Mouse (Mus musculus): ENCODE measurements around the gene Gm10188. TPM values are rescaled to one million over a fixed set of nuclear protein-coding genes. Genes with fewer than 3 reads are reported as not detected.

Gm10188 gene
- total and polyA plus RNA-seq, 3 experiments, result not detected

DNA sequence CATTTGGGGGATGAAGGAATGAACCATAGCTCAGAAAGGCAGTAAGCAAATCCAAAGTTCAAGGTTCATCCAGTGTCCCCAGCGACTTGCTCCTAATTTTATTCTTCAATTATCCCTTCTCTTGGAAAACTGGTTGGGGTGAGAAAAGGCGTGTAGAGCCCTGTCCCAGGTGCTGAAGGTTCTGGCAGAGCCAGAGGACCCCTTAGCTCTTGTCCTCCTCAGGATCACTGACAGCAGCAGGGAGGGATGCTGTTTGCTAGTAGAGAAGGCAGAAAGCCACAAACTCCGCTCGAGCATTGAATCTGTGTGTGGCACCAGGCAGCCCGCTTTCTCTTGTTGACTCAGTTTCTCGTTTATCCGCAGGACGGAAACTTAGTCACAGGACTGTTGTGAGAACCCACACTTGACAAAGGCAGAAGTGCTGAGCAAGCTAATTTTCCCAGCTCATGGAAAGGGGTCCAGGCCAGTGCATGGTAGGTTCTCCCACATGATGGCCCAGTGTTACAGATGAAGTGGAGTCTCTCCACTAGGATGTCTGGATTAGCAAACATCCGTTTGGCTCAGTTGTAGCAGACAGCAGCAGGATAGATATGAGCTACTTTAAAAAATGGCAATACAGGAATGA, 41.0 kb downstream of the Gm10188 start:
- peaks cover 1 to 22% of the 10 kb centered on the region in 2 experiments; a peak in 2 of 4 replicates for H3K4me1 ChIP-seq (ENCODE audit: control insufficient read depth in 1 of 2, insufficient read depth in 2 of 2)
- TF ChIP-seq USF2 (conservative IDR thresholded peaks at IDR 0.05; ENCODE audit: low read depth, low read length) (no peak), MAFK (IDR thresholded peaks at IDR 0.05; ENCODE audit: insufficient replicate concordance, low read length) (peak; percentile 71)
- in situ Hi-C loops (cut with MboI; ENCODE audit: low pct_ligation_motif_present, low pct_unique_long_range_greater_than_20kb, low sequenced_read_pairs) (no loop called here), dilution Hi-C loops (cut with MboI; ENCODE audit: extremely low pct_ligation_motif_present, extremely low pct_unique_long_range_greater_than_20kb, low sequenced_read_pairs) (no loop called here)
- no peaks in the 10 kb centered on the region for H3K36me3 ChIP-seq (replicated peaks in 1 of 2; ENCODE audit: control insufficient read depth in 1 of 2, insufficient read depth in 1 of 2, low read length in 1 of 2)
- no peak overlapping the region for H3K9ac ChIP-seq (ENCODE audit: insufficient read depth, low read depth)
- peaks cover 35% of the 10 kb centered on the region for H3K27me3 ChIP-seq (replicated peaks)
- H3K27ac ChIP-seq (ENCODE audit: insufficient read depth, low read depth), result no peak overlapping the region
- no peak for DNase-seq (ENCODE audit: extremely low read depth)
- H3K4me2 ChIP-seq (ENCODE audit: insufficient read depth, low read depth, poor library complexity, severe bottlenecking), result no peak overlapping the region
- no peaks in the 10 kb centered on the region for H3K79me2 ChIP-seq (replicated peaks; ENCODE audit: control insufficient read depth, extremely low read depth, insufficient read depth, poor library complexity, severe bottlenecking)
- peaks cover 3% of the 10 kb centered on the region for H3K9me3 ChIP-seq (replicated peaks; ENCODE audit: low read length)
- H3K4me3 ChIP-seq (replicated peaks in 1 of 3; ENCODE audit: low read depth in 2 of 3, low read length in 2 of 3, poor library complexity in 1 of 3), result no peak overlapping the region

DNA sequence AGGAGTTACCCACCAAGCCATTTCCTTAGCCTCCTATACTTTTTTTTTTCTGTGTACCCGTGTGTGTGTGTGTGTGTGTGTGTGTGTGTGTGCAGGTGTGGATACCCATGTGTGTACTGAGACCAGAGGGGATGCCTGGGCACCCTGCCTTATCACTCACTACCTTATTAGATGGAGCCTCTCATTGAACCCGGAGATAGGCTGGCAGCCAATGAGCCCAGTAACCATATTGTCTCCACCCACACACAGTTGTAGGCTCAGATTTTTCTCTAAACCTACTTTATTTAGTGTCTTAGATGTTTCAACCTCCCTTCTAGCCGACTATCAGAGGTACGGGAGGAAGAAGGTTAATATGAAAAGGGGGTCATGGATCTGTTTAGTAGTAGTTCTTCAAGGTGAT, 43.3 kb downstream of the Gm10188 start:
- Histone ChIP-seq H3K79me2 (replicated peaks; ENCODE audit: control insufficient read depth, extremely low read depth, insufficient read depth, poor library complexity, severe bottlenecking) (no peaks in the 10 kb centered on the region), H3K4me3 (replicated peaks in 1 of 3; ENCODE audit: low read depth in 2 of 3, low read length in 2 of 3, poor library complexity in 1 of 3) (no peak overlapping the region), H3K4me2 (ENCODE audit: insufficient read depth, low read depth, poor library complexity, severe bottlenecking) (no peak overlapping the region), H3K27me3 (replicated peaks) (peaks cover 50% of the 10 kb centered on the region), H3K27ac (ENCODE audit: insufficient read depth, low read depth) (no peak overlapping the region), H3K9me3 (replicated peaks; ENCODE audit: low read length) (peaks cover 3% of the 10 kb centered on the region), H3K36me3 (replicated peaks in 1 of 2; ENCODE audit: control insufficient read depth in 1 of 2, insufficient read depth in 1 of 2, low read length in 1 of 2) (no peaks in the 10 kb centered on the region), H3K4me1 (ENCODE audit: control insufficient read depth in 1 of 2, insufficient read depth in 2 of 2) (no peaks in the 10 kb centered on the region), H3K9ac (ENCODE audit: insufficient read depth, low read depth) (no peak overlapping the region)
- DNase-seq (ENCODE audit: extremely low read depth), result no peak
- dilution Hi-C loops (cut with MboI; ENCODE audit: extremely low pct_ligation_motif_present, extremely low pct_unique_long_range_greater_than_20kb, low sequenced_read_pairs) (no loop called here), in situ Hi-C loops (cut with MboI; ENCODE audit: low pct_ligation_motif_present, low pct_unique_long_range_greater_than_20kb, low sequenced_read_pairs) (no loop called here)
- TF ChIP-seq SIN3A (IDR thresholded peaks at IDR 0.05; ENCODE audit: low read length) (no peak), ZC3H11A (IDR thresholded peaks at IDR 0.05; ENCODE audit: low read depth, low read length) (no peak), IRF4 (IDR thresholded peaks at IDR 0.05; ENCODE audit: low read depth, low read length) (no peak), UBTF (IDR thresholded peaks at IDR 0.05; ENCODE audit: low read depth, low read length) (no peak), TCF12 (IDR thresholded peaks at IDR 0.05; ENCODE audit: low read depth, low read length) (no peak), CTCF (conservative IDR thresholded peaks at IDR 0.05 in 1 of 2, IDR thresholded peaks at IDR 0.05 in 1 of 2; ENCODE audit: low read depth in 2 of 2, low read length in 2 of 2) (no peak), ZKSCAN1 (IDR thresholded peaks at IDR 0.05; ENCODE audit: borderline replicate concordance, low read depth, low read length) (no peak), MAFK (IDR thresholded peaks at IDR 0.05; ENCODE audit: insufficient replicate concordance, low read length) (no peak)

Other genes starting within 250 kb of the Gm10188 start
- gene Elk4, start 222.2 kb downstream of the Gm10188 start, total RNA-seq (2012; rRNA removed), result 18.9 and 21.0 TPM in 2 replicates
- gene Elk4, start 222.2 kb downstream of the Gm10188 start, total RNA-seq (2014; rRNA removed), result 12.8 and 16.8 TPM in 2 replicates
- gene Elk4, start 222.2 kb downstream of the Gm10188 start, polyA plus RNA-seq (2012; ENCODE audit: insufficient read length, low read depth), result 16.1 and 17.4 TPM in 2 replicates
- 5.2 and 5.6 TPM in 2 replicates for gene Mfsd4a, start 161.7 kb downstream of the Gm10188 start, total RNA-seq (2012; rRNA removed)
- gene Mfsd4a, start 161.7 kb downstream of the Gm10188 start, total RNA-seq (2014; rRNA removed), result 0.81 and 1.4 TPM in 2 replicates
- 11.8 and 13.0 TPM in 2 replicates for gene Mfsd4a, start 161.7 kb downstream of the Gm10188 start, polyA plus RNA-seq (2012; ENCODE audit: insufficient read length, low read depth)
- gene Cdk18, start 90.1 kb downstream of the Gm10188 start, total RNA-seq (2012; rRNA removed), result 1.0 and 2.5 TPM in 2 replicates
- gene Cdk18, start 90.1 kb downstream of the Gm10188 start, total RNA-seq (2014; rRNA removed), result 0.32 TPM in 1 of 2 replicates, not detected in the other
- gene Cdk18, start 90.1 kb downstream of the Gm10188 start, polyA plus RNA-seq (2012; ENCODE audit: insufficient read length, low read depth), result 1.1 and 1.3 TPM in 2 replicates
- not detected in 2 replicates for gene Lemd1, start 38.3 kb downstream of the Gm10188 start, total RNA-seq (2012; rRNA removed)
- gene Lemd1, start 38.3 kb downstream of the Gm10188 start, total RNA-seq (2014; rRNA removed), result not detected in 2 replicates
- not detected in 2 replicates for gene Lemd1, start 38.3 kb downstream of the Gm10188 start, polyA plus RNA-seq (2012; ENCODE audit: insufficient read length, low read depth)
- gene AC124108.1, start 38.3 kb downstream of the Gm10188 start, total RNA-seq (2012; rRNA removed), result not detected in 2 replicates
- not detected in 2 replicates for gene AC124108.1, start 38.3 kb downstream of the Gm10188 start, total RNA-seq (2014; rRNA removed)
- gene AC124108.1, start 38.3 kb downstream of the Gm10188 start, polyA plus RNA-seq (2012; ENCODE audit: insufficient read length, low read depth), result not detected in 2 replicates
- not detected in 2 replicates for gene Klhdc8a, start 68.9 kb upstream of the Gm10188 start, total RNA-seq (2012; rRNA removed)
- gene Klhdc8a, start 68.9 kb upstream of the Gm10188 start, total RNA-seq (2014; rRNA removed), result not detected in 2 replicates
- not detected in 2 replicates for gene Klhdc8a, start 68.9 kb upstream of the Gm10188 start, polyA plus RNA-seq (2012; ENCODE audit: insufficient read length, low read depth)
- gene Nuak2, start 86.4 kb upstream of the Gm10188 start, total RNA-seq (2012; rRNA removed), result 0.25 and 0.30 TPM in 2 replicates
- gene Nuak2, start 86.4 kb upstream of the Gm10188 start, total RNA-seq (2014; rRNA removed), result not detected in 2 replicates
- not detected in 2 replicates for gene Nuak2, start 86.4 kb upstream of the Gm10188 start, polyA plus RNA-seq (2012; ENCODE audit: insufficient read length, low read depth)
- gene Tmcc2, start 161.5 kb upstream of the Gm10188 start, total RNA-seq (2012; rRNA removed), result 0.21 and 0.34 TPM in 2 replicates
- gene Tmcc2, start 161.5 kb upstream of the Gm10188 start, total RNA-seq (2014; rRNA removed), result not detected in 2 replicates
- gene Tmcc2, start 161.5 kb upstream of the Gm10188 start, polyA plus RNA-seq (2012; ENCODE audit: insufficient read length, low read depth), result 0.14 and 0.37 TPM in 2 replicates
- 0.21 and 0.25 TPM in 2 replicates for gene Dstyk, start 187.8 kb upstream of the Gm10188 start, total RNA-seq (2012; rRNA removed)
- gene Dstyk, start 187.8 kb upstream of the Gm10188 start, total RNA-seq (2014; rRNA removed), result 0.12 and 0.19 TPM in 2 replicates
- gene Dstyk, start 187.8 kb upstream of the Gm10188 start, polyA plus RNA-seq (2012; ENCODE audit: insufficient read length, low read depth), result 0.59 and 0.72 TPM in 2 replicates
- 36.9 and 37.1 TPM in 2 replicates for gene Rbbp5, start 247.6 kb upstream of the Gm10188 start, total RNA-seq (2012; rRNA removed)
- gene Rbbp5, start 247.6 kb upstream of the Gm10188 start, total RNA-seq (2014; rRNA removed), result 52.1 and 52.5 TPM in 2 replicates
- gene Rbbp5, start 247.6 kb upstream of the Gm10188 start, polyA plus RNA-seq (2012; ENCODE audit: insufficient read length, low read depth), result 50.3 and 53.1 TPM in 2 replicates